Mouse (Mus musculus): Measurements from ENCODE around the gene Llgl2. TPM values are rescaled to one million over a fixed set of nuclear protein-coding genes. Genes with fewer than 3 reads are reported as not detected.

Gene Llgl2
- total RNA-seq, 2 experiments from 2014 or later = 2.3 to 3.2 TPM

DNA sequence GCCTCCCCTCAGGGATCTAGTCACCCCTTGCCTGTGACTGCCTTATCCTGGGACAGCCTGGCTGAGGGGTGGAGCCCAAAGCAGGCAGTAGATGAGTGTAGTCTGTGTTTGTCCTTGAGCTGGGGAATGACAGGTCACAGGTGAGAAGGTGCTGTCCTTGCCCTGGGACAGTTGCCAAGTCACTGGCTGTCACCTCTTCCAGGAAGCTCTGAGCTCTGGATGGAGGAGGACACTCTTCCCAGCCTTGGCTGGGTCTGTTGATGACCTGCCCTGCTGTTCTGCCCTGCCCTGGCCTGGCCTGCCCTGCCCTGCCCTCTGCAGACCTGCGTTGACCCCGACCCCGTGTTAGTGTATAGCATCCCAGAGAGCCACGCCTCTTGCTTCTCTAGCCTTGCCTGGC lies 48.6 kb downstream of the Llgl2 start:
- no peak for DNase-seq (ENCODE audit: low spot score in 2 of 2)

DNA sequence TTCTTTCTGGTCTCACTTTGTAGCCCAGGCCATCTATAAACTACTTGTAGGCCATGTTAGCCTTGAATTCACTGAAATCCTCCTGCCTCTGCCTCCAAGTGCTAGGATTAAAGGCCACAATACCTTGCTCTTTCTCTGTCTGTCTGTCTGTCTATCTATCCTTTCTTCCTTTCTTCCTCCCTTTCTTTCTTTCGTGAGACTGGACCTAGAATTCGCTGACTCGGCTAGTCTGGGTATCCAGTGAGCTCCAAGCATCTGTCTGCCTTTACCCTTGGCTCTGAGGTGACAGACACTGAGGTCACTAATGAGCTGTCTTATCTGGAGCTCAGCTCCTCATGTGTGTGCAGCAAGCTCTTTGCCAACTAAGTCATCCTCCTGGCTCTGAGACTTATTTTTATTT lies 52.1 kb downstream of the Llgl2 start:
- no peak for DNase-seq (ENCODE audit: low spot score in 2 of 2)

DNA sequence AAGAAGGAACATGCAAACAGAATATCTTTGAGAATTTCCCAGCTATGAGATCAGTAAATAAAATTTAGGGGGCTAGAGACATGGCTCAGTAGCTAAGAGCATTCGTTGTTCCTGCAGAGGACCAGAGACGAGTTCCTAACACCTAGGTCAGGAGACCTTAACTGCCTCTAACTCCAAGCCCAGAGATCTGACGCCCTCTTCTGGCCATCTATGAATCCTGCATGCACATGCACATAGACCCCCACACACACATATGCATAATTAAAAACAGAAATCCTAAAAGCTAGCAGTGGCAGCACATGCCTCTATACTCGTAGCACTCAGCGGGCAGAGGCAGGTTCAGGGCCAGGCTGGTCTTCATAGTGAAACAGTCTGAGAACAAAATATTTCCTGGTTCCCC lies 52.6 kb downstream of the Llgl2 start:
- DNase-seq (ENCODE audit: low spot score in 2 of 2) = no peak

DNA sequence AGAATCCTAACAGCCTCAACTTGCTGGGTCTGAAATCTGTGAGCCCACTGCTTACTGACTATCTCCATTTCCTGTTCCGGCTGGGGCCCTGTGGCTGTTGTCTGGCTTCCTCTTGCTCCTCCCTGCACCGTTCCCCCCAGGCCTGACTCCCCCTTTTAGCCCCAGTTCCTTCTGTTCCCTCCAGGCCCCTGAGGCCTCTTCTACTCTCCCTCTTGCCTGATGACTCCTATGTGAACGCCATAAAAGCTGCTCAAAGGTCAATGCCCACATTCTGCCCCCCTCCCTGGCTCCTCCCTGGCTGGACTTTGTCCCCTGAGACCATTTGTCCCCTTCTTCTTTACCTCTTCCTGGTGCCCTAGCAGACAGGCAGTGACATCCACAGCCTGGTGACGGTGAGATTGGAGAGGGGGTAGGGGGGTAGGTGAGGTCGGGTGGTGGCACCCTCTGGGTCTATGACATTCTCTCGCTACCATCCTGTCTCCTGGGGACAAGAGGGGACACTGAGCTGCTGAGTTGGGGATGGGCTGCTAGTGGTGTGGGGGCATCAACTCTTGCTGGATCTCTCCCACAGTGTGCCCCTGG lies 53.4 kb downstream of the Llgl2 start:
- no peak for DNase-seq (ENCODE audit: low spot score in 2 of 2)

DNA sequence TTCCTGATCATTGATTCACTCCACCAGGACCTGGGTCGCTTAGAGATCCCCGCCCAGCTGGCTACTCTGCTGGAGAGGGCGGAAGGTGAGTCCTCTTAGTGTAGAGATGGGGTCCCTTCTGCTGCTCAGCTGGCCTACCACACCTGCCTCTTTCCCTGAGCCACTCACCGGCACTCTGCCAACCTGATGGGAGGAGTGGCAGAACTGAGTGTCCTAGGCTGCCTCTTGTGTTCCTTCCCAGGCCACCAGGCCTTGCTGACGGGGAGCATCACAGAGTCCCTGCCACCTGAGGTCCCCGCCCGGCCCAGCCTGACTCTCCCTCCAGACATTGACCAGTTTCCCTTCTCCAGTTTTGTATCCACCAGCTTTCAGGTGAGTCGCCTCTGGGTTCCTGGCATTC lies 54.2 kb downstream of the Llgl2 start:
- DNase-seq (ENCODE audit: low spot score in 2 of 2) = no peak

DNA sequence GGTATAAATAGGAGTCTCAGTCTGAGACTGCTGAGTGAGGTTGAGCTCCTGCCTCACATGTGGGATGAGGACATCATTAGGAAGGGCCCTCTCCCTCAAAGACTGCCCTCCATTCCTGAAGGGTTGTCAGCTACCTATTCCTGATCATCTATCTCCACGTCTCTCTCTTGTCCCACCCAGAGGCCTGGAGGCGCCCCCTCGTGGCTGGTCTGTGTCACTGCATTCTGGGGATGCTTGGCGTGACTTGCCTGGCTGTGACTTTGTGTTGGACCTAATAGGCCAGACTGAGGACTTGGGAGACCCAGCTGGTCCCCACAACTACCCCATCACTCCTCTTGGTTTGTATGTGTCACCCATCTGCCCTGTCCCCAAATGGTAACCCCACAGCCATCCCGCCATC lies 57.2 kb downstream of the Llgl2 start:
- DNase-seq (ENCODE audit: low spot score in 2 of 2) = no peak

DNA sequence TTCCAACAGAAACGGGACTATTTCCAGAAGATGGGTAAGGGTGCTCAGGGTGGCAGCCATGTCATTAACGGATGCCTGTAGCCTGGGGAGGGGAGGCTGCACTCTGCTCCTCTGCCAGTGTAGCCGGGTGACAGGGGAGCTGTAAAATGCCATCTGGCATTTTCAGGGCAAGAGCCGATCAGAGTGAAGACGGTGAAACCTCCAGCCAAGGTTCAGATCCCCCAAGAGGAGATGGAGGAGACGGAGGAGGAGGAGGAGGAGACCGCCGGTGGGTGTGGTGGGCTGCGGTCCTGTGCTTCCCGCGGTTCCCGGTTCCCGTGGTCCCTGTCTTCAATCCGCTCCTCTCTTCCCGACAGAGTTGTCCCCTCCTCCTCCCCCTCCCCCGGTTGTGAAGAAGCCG lies 59.4 kb downstream of the Llgl2 start:
- no peak for DNase-seq (ENCODE audit: low spot score in 2 of 2)

DNA sequence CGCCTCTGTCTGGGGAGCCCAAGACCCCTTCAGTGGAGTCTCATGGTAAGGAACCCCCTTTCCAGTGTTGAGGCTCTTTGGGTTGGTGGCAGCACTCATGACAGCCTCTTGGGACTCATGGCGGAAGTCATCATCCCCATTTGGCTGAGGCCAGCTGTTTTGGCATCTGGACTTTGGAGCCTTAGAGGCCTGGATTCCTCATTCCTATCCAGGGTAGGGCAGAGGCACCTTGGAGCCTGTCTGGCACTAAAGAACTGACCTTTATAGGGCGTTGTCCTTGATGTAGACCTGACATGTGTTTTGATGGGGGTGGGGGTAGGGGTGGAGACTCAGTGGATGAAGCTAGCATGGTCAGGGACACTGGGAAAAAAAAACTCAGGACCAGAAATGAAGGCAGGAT lies 60.5 kb downstream of the Llgl2 start:
- DNase-seq (ENCODE audit: low spot score in 2 of 2) = no peak

DNA sequence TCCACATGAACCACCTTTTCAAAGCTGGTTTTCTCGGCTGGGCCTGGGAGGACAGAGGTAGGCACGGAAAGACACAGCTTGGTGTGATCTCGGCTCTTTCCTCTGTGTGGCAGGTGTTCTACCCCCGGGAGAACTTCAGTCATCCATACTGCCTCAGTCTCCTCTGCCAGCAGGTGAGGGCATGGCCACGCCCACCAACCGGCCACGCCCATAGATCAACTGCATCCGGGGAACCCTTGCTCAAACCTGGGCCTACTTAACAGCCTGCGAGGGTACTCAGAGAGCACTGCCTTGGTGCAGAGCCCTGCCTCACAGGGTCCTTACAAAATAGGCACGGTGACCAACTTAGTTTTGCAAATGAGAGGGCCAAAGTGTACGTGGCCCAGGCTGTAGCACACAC lies 61.4 kb downstream of the Llgl2 start:
- no peak for DNase-seq (ENCODE audit: low spot score in 2 of 2)

DNA sequence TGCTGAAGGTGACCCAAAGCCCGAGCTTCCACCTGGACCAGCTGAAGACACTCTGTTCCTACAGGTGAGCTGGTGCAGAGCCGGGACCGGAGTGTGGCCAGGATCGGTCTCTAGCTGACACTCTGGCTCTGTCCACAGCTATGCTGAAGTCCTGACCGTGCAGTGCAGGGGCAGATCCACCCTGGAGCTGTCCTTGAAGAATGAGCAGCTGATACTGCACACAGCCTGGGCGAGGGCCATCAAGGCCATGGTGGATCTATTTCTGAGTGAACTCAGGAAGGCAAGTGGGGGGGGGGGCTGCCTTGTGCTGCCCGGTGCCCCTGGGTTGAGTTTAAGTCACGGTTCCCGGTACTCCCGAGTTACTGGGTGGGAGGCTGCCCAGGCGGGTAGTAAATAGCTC lies 62.6 kb downstream of the Llgl2 start:
- no peak for DNase-seq (ENCODE audit: low spot score in 2 of 2)

DNA sequence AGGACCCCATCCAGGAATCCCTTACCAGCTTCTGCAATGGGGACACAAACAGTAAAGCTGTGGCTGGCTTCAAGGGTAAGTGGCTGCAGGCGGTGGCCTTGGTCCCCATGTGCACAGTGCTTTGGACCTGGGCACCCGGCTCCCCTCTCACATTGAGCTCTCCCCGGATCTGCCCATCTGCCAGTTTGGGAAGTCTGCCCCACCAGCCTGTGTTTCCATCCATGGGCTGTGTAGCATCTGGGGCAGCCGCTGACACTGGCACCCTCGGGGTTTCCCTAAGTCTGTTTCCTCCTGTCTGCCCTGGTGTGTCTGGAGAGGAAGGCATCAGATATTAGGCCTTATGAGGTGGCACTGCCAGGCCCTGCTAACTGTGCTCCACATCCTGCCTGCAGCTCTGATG lies 64.2 kb downstream of the Llgl2 start:
- DNase-seq (ENCODE audit: low spot score in 2 of 2) = peak in 1 of 2 experiments; percentile 17

DNA sequence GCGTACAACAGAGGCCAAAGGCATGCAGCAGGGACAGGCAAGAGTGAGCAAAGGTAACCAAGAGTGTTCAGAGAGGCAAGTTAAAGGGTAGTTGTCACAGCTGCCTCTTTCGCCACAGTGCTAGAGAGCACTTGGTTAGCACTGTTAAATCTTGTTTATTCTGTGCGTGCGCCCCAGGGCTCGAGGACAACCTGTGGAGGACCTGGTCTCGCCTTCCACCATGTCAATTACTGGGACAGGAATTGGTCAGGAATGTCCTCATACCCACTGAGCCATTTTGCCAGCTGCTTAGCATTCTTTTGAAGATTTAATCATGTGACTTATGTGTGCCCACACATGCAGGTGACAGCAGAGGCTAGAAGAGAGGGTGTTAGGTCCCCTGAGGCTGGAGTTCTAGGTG lies 65.3 kb downstream of the Llgl2 start:
- no peak for DNase-seq (ENCODE audit: low spot score in 2 of 2)

DNA sequence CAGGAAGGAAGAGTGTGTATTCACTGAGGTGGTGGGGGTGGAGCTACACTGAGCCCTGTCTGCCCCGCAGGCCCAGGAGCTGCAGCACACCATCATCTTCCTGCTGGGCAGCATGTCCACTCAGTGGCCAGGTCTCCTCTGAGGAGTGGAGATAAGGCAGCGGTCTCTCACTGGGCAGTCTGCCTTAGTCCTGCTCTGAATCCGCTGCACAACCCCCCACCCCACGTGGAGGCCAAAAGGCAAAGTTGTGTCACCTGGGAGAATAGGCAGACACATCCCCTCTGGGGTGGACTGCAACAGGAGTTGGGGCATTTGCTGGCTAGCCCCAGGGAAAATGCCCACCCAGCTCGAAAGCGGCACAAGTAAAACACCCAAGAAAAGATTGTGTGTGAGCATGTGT lies 68.4 kb downstream of the Llgl2 start:
- DNase-seq (ENCODE audit: low spot score in 2 of 2) = no peak

DNA sequence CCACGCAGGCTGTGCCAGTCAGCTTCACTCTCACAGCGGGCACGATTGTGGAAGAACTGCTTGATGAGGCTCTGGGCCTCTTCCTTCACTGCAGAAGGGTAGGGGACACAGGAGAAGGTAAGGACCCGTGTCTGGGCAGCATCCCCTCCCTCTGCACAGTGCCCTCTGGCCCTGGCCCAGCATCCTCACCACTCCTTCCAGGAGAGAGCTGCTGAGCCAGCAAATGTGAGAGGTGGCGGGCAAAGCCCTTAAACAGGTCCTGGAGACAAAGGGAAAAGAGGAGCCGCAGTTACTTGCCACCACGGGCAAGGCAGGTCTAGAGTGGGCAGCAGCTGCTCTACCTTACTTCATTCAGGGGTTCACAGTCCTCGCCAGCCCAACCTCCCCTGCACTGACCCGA lies 69.2 kb downstream of the Llgl2 start:
- no peak for DNase-seq (ENCODE audit: low spot score in 2 of 2)

DNA sequence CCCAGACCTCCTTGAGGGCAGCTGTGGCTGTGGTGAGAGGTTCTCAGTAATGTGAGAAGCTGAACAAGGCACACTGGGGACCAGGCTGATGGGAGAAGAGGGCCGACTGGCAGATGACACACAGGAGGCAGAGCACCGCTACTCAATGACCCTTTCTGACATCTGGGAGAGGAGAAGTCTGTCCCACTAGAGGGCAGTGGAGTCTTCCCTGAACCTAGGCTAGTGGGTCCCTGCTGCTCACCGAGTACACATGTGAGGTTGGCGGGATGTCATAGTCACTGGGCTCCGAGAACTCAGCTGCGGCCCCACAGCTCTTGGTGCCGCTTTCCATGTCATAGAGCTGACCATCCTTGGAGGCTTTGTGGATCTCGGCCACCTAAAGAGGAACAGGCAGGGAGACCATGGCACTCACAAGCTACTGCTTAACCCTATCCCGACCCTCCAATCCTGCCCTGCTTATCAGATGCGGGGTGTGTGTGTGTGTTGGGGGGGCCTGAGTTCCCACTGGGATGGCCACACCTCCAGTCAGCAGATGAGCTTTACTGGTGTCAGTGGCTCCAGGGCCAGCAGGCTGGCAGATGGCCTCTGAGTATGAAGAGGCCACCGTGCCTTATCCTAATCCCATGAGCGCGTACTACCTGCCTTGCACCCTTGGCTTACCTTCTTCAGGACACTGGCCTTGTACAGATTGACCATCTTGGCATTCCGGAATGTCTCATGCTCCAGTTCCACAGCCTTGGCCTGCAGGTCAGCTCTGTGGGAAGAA lies 71.1 kb downstream of the Llgl2 start:
- DNase-seq (ENCODE audit: low spot score in 2 of 2) = no peak

DNA sequence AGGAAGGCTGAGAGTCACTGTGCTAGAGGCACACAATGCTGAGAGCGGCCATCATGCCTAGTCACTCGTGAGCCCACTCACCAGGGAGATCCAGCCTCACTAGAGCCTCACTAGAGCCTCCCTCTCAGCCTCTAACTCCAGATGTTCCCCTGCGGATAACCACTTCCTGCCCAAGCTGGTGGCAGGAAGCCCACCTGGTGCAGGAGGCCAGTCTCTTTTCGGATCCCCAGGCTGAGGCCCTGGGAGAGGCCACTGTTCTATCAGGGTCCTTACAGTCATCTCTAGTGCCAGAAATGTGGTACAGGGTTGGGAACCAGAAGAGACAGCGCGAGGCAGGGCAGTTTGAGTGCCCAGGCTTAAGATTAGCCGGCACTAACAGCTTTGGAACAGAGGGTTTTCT lies 74.6 kb downstream of the Llgl2 start:
- no peak for DNase-seq (ENCODE audit: low spot score in 2 of 2)

DNA sequence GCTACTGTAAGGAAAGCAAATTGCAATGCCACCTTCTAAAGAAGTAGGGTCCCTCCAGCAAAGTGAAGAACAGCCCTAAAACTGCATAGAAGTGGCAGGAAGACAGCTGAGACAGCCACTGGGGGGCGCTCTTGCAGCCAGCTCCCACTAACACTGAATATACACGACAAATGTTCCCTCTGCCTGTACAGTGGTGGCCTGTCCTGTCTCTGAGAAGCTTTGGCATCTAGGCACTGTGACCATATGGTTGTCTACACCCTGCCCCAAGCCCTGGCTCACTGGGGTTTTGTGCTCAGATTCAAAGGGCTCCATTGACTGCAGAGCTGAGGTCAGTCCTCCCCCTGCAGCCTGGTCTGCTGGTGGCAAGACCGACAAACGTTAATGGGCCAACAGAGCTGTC lies 75.0 kb downstream of the Llgl2 start:
- peak; percentile 36 to 60 for DNase-seq (ENCODE audit: low spot score in 2 of 2)

DNA sequence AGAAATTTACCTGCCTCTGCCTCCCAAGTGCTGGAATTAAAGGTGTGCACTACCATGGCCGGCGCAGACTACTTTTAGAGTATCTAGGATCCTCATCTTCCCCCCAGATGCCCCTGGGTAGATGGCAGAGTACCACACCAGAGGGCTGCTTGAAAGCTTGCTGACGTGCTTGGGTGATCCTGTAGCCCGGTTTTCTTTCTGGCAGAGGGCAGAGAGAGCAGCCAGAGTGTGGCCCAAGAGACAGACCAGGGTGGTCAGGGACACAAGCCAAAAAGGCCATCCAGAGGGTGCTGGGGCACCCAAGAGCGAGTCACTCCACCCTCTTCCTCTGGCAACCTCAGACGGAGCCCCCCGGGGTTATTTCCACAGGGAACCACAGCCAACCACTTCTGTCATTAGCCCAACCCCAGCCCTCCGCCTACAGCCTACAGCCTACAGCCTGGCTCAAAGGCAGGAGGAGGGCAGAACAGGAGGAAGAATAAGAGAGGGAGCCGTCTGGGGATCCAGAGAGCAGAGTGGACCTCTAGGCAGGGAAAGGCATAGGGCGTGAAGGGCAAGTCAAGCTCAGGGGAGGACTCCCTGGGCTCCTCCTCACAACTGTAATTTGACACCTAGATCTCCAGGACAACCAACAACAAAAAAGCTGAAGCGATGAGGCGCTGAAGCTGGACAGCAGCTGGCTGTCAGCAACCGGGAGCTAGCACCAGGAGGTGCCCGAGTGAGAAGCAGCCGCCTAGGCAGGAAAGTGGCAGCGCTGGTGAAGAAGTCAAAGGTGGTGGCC lies 75.8 kb downstream of the Llgl2 start, which contains the start of gene Smim5:
Smim5 (plus strand) TSS at position 481 of the 781 bp plus-strand sequence.
- no peak for DNase-seq (ENCODE audit: low spot score in 2 of 2)

DNA sequence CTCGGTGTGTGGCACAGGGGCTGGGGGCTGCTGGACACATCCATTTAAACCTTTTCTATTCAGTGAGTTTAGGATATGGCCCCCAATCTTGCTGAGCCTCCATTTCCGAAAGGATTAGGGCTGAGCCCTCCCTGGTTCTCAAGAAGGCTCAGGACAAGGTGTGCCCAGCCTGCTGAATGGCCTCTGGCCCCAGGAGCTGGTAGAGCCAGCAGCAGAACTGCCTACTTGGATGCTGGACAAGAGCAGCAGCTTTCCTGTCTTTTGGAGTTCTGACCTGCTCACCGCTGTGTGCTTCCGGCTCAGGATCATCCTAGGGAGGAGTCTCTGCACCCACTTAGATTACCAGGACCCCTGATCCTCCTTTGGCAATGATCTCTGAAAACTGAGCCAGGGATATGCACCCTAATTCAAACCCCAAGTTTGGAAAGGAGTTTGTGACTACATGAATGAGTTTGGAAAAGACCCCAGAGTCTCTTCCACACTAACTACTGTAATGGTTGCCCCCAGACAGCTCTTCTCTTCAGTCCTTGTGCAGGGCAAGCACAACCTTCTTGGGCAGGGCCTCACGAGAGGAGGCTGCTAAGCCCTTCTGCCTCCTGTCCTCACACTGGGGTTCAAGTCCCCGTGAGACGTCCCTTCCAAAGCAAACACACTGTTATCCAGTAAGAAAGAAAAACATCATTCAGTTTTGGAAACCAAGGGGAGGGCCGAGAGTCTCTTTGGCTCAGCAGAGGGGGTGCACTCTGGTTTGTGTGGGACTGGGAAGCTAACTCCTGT lies 76.9 kb downstream of the Llgl2 start:
- DNase-seq (ENCODE audit: low spot score in 2 of 2) = no peak

DNA sequence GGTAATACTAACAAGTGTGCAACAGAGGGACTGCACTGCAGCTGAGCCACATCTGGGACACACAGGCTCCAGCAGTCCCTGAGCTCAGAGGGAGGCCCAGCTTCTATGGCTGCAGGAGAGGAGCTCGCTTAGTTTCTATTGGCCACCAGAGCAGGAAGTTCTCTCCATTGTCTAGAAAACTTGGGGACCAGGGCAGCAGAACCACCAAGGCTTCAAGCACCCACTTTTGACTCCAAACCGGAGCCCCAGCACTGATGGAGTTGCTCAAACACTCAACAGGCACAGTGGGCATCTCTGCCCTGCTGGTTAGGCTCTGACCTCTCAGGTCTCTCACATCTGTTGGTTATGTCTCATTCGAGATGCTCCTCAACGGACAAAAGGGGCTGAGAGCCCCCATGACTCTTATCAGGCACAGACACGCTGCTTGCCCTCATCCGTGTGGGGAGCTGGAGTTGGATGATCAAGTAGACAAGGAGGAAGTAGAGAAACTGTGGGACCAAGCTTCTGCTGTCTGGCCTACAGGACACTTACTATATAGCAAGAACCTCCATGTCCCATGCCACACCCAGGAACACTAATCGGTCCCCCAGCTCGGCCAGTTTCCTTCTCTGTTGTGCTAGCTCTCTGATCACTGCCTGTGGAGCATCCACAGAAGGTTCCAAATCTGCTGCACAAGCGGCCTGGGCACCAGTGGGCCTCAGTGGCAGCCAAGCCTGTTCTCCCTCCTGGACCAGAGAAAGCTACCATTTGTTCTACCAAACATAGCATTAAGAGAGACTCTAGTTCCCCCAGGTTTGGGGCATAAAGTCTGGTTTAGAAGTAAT lies 77.7 kb downstream of the Llgl2 start:
- DNase-seq (ENCODE audit: low spot score in 2 of 2) = no peak

DNA sequence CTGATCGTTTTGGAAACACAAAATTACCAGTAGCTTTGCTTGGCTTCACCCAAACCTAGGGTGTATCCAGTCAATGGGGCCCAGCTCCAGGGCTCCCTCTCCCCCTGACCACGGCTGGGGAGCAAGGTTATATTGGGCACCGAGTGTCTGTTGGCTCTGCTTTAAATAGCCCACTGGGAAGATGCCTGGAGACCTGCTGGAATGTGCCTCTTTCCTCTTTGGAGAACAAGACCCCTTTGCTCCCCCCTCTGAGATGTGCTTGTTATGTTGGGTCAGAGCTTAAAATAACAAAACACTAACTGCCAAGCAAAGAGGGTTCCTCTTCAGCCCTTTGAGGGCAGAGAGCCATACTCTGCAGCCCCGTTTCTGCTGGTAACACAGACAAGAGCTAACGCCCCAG lies 78.3 kb downstream of the Llgl2 start:
- DNase-seq (ENCODE audit: low spot score in 2 of 2) = no peak

Data from layer of hippocampus, postnatal 14 days (tissue).